Mouse (Mus musculus): ENCODE measurements at regions not wholly inside any gene's neighbourhood (a gene's known extent, or its start where the extent isn't known, plus 50 kb on each side); places are given as distances from the start of the nearest gene placed in this dataset.
A peak's percentile ranks its signal among the peaks of the same experiment; 100 is the strongest.

DNA sequence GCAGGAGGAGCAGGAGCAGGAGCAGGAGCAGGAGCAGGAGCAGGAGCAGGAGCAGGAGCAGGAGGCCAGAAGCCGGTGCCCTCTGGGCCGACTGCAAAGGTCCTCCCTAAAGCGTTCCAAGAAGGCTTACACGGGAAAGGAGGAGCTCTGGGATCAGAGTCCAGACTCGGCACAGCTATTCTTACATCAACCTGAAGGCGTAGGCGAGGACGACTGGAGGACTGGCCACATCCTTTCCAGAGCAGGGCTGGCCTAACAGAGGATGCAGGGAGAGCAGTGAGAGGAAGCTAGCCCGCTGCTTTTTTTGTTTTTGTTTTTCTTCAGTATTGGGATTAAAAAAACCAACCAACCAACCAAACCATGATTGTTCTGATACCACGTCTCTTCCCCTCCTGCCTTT lies 151.5 kb upstream of the Ctnnb1 start:
- H3K27me3 ChIP-seq (replicated peaks) = peaks cover 13% of the 10 kb centered on the region
- no peaks in the 10 kb centered on the region for H3K36me3 ChIP-seq (replicated peaks; ENCODE audit: low read length)
- TF ChIP-seq FLI1 (IDR thresholded peaks at IDR 0.05; ENCODE audit: low read length) (no peak), GATA1 (IDR thresholded peaks at IDR 0.05; ENCODE audit: borderline replicate concordance, low read length) (no peak)
- H3K4me1 ChIP-seq = peaks cover 53% of the 10 kb centered on the region
- H3K4me3 ChIP-seq (replicated peaks) = no peak overlapping the region
- no peaks in the 10 kb centered on the region for H3K9me3 ChIP-seq

DNA sequence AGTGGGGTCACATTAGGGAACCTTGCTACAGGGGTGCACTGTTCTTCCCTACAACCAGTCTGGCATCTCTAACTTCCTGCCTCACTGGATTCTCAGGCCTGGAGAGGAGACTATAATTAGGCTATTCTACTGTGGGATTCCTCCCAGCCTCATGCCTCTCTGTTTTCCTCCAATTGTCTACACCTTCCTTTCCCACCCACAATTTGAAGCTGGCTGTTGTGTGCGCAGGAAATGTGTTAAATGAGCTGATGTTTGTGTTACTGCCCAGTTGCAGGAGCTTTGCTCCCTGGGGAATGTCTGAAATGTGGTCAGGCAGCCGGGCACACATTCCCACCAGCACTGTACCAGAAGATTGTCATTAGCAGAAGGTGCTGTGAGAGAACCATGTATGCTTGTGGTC lies 150.6 kb upstream of the Ctnnb1 start:
- Histone ChIP-seq H3K36me3 (replicated peaks; ENCODE audit: low read length) (no peaks in the 10 kb centered on the region), H3K27me3 (replicated peaks) (peaks cover 13% of the 10 kb centered on the region), H3K4me3 (replicated peaks) (no peak overlapping the region), H3K4me1 (peaks cover 56% of the 10 kb centered on the region), H3K9me3 (no peaks in the 10 kb centered on the region)
- TF ChIP-seq GATA1 (IDR thresholded peaks at IDR 0.05; ENCODE audit: borderline replicate concordance, low read length) = no peak
- no peak for TF ChIP-seq FLI1 (IDR thresholded peaks at IDR 0.05; ENCODE audit: low read length)

DNA sequence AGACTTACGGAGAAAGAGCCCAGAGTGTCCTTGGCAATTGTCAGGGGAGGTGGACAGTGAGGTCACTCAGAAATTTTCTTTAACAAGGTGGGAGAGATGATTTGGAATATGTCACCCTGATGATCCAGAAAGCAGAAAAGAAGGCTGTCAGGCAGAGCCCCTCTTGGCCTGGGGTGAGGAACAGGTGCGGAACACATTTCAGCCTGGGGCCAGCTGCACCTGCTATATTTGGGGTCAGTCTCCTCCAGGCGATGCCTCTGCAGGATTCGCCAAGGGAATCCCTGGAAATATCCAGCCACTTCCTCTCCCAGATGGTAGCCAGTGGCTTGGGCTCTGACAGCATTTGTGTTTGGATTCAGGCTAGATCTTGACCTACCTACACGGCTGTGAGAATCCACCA lies 134.8 kb upstream of the Ctnnb1 start:
- no peak for TF ChIP-seq GATA1 (IDR thresholded peaks at IDR 0.05; ENCODE audit: borderline replicate concordance, low read length)
- H3K36me3 ChIP-seq (replicated peaks; ENCODE audit: low read length) = no peaks in the 10 kb centered on the region
- H3K4me1 ChIP-seq = no peaks in the 10 kb centered on the region
- no peak overlapping the region for H3K4me3 ChIP-seq (replicated peaks)
- peaks cover 11% of the 10 kb centered on the region for H3K27me3 ChIP-seq (replicated peaks)
- H3K9me3 ChIP-seq = peaks cover 53% of the 10 kb centered on the region

DNA sequence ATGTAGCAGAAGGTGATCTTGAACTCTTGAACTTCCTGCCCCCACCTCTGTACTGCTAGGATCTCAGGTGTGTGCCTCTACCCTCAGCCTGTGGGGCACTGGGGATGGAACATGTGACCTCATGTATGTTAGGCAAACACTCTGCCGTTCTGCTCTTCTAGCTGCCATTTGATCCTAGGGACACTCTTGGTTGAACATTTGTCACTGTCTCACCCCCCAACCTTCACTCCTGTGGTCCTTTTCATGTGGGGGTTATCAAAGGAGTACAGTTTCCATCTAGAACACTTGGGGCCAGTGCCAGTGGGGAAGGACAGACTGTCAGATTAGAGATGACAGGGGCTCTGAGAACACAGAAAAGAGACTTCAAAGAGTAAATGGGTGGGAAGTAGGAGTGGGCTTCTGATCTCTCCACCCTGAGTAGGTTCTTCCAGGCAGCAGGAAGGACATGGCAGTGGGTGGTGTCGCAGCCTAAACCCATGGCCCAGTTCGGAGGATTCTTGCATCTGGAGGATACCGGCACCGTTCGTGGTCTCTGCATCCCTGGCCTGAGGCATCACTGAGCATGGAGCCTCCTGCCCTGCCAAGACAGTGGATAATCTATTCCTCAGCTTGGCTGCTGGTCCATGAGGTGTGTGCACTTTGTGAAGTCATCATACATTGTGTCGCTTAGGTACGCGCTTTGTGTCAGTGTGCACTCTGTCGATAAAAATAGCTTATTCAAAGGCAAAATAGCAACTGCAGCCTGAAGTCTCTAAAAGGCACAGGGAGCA lies 132.7 kb upstream of the Ctnnb1 start:
- peaks cover 51% of the 10 kb centered on the region for H3K9me3 ChIP-seq
- no peaks in the 10 kb centered on the region for H3K36me3 ChIP-seq (replicated peaks; ENCODE audit: low read length)
- TF ChIP-seq GATA1 (IDR thresholded peaks at IDR 0.05; ENCODE audit: borderline replicate concordance, low read length) (no peak), FLI1 (IDR thresholded peaks at IDR 0.05; ENCODE audit: low read length) (no peak)
- H3K4me3 ChIP-seq (replicated peaks) = peak overlapping the region; percentile 2
- H3K27me3 ChIP-seq (replicated peaks) = peaks cover 12% of the 10 kb centered on the region
- no peaks in the 10 kb centered on the region for H3K4me1 ChIP-seq

- no peaks in the 10 kb centered on the region for H3K4me1 ChIP-seq
- TF ChIP-seq FLI1 (IDR thresholded peaks at IDR 0.05; ENCODE audit: low read length) = no peak
- no peak for TF ChIP-seq GATA1 (IDR thresholded peaks at IDR 0.05; ENCODE audit: borderline replicate concordance, low read length)
- no peak overlapping the region for H3K4me3 ChIP-seq (replicated peaks)
- H3K36me3 ChIP-seq (replicated peaks; ENCODE audit: low read length) = no peaks in the 10 kb centered on the region
- peaks cover 12% of the 10 kb centered on the region for H3K27me3 ChIP-seq (replicated peaks)
- peaks cover 38% of the 10 kb centered on the region for H3K9me3 ChIP-seq
These were observed 130.9 kb upstream of the Ctnnb1 start for GRCm38 (mm10) chr9:120797996-120798663.

DNA sequence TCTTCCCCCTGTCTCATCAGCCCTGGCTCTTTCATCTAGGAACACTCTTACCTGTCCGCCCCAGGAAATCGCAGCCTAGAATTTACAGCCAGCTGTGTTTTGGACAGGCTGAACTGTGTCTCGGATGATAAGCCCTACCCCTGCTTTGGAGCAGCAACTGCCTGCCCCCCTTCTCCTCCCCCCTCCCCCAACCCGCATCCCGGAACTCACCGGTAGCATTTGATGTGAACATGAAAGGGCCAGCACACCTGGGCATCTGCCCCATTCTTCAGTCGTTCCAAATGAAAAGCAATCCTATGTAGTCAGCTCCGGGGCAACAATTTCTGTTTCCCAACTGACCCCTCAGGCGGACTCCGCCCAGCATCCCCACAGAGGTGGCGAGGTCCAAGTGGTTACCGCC lies 130.1 kb upstream of the Ctnnb1 start:
- Histone ChIP-seq H3K4me3 (replicated peaks) (no peak overlapping the region), H3K9me3 (peaks cover 30% of the 10 kb centered on the region), H3K27me3 (replicated peaks) (peaks cover 12% of the 10 kb centered on the region), H3K4me1 (no peaks in the 10 kb centered on the region), H3K36me3 (replicated peaks; ENCODE audit: low read length) (no peaks in the 10 kb centered on the region)
- no peak for TF ChIP-seq FLI1 (IDR thresholded peaks at IDR 0.05; ENCODE audit: low read length)

DNA sequence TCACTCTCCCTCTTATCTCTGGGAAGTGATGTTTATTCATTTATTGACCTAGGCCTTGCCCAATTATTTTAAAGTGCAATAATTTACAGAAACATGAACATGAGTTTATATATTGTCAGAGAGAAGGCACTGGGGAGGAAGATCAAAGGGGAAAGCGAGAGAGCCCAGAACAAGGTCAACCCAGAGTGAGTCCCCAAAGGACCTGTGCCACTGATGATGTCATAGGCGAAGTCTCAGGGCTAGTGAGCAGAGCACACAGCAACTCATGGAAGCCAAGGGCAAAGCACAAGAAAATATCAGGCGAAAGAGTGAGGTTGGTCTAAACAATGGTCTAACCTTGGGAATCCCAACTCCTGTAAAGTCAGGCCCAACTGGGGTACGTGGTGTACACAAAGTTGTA lies 126.4 kb upstream of the Ctnnb1 start:
- Histone ChIP-seq H3K9me3 (peaks cover 24% of the 10 kb centered on the region), H3K36me3 (replicated peaks; ENCODE audit: low read length) (no peaks in the 10 kb centered on the region), H3K4me1 (peaks cover 3% of the 10 kb centered on the region; the same call in 1 of the 2 replicates), H3K27me3 (replicated peaks) (peaks cover 21% of the 10 kb centered on the region), H3K4me3 (replicated peaks) (no peak overlapping the region)
- TF ChIP-seq FLI1 (IDR thresholded peaks at IDR 0.05; ENCODE audit: low read length) (no peak), GATA1 (IDR thresholded peaks at IDR 0.05; ENCODE audit: borderline replicate concordance, low read length) (no peak)

DNA sequence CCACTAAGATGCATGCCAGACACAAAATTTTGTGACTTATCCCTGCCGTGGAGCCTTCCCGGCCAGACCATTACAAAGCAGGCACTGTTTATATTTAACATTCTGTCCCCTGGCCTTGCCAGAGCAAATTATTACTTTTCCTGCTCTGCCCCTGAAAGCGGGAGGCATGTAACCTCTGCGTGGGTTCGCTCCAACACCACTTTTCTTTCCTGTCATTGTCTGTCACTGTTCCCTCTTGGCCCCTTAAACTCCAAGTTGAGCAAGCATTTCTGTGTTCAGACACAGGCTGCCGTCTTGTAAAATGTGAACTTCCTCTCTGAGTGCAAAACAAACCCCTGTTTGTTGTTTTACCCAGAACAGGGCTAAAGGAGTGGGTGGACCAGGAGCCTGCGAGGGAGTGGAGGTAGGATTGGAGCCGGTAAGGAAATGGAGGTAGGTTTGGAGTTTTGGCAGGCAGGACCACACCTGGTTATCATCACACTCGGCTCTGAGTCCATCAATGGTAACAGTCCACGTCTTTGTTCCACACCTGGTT lies 124.2 kb upstream of the Ctnnb1 start:
- H3K27me3 ChIP-seq (replicated peaks) = peaks cover 16% of the 10 kb centered on the region
- H3K4me3 ChIP-seq (replicated peaks) = no peak overlapping the region
- no peaks in the 10 kb centered on the region for H3K36me3 ChIP-seq (replicated peaks; ENCODE audit: low read length)
- H3K4me1 ChIP-seq = peaks cover 3% of the 10 kb centered on the region; the same call in 1 of the 2 replicates
- H3K9me3 ChIP-seq = peaks cover 10% of the 10 kb centered on the region
- TF ChIP-seq GATA1 (IDR thresholded peaks at IDR 0.05; ENCODE audit: borderline replicate concordance, low read length) (no peak), FLI1 (IDR thresholded peaks at IDR 0.05; ENCODE audit: low read length) (no peak)

- Histone ChIP-seq H3K9me3 (peaks cover 5% of the 10 kb centered on the region), H3K4me3 (replicated peaks) (no peak overlapping the region), H3K27me3 (replicated peaks) (peaks cover 28% of the 10 kb centered on the region), H3K36me3 (replicated peaks; ENCODE audit: low read length) (no peaks in the 10 kb centered on the region), H3K4me1 (peaks cover 3% of the 10 kb centered on the region; the same call in 1 of the 2 replicates)
- TF ChIP-seq GATA1 (IDR thresholded peaks at IDR 0.05; ENCODE audit: borderline replicate concordance, low read length) (no peak), FLI1 (IDR thresholded peaks at IDR 0.05; ENCODE audit: low read length) (no peak)
These were observed 120.1 kb upstream of the Ctnnb1 start for GRCm38 (mm10) chr9:120808741-120809425.

DNA sequence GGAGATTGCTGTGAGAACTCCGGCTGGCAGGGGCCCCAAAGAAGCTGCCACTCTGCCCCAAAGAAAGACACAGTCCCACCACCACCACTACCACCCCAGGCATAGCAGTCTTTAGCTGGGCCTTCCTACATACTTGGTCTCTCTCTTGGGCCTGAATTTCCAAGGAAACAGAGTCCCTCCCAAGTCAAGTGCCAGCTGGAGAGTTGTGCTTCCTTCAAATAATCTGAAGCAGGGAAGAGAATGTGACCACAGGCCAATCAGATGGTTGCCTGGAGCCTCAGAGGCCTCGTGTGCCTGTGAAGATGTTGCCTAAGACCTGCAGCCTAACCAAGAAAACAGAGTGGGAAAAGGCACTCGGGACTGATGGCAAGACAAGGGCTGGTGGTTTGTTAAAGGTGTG lies 117.5 kb upstream of the Ctnnb1 start:
- H3K36me3 ChIP-seq (replicated peaks; ENCODE audit: low read length) = no peaks in the 10 kb centered on the region
- no peak overlapping the region for H3K4me3 ChIP-seq (replicated peaks)
- H3K4me1 ChIP-seq = no peaks in the 10 kb centered on the region; the same call in 1 of the 2 replicates
- TF ChIP-seq GATA1 (IDR thresholded peaks at IDR 0.05; ENCODE audit: borderline replicate concordance, low read length) (no peak), FLI1 (IDR thresholded peaks at IDR 0.05; ENCODE audit: low read length) (no peak)
- H3K27me3 ChIP-seq (replicated peaks) = peaks cover 22% of the 10 kb centered on the region
- H3K9me3 ChIP-seq = peaks cover 9% of the 10 kb centered on the region

All from megakaryocyte, embryonic 14.5 days (primary cell).